Mouse (Mus musculus): Measurements from ENCODE around the gene Ifna5.
"Not testable (repeated sequence)": the region's sequence is repeated elsewhere in the genome, so short reads cannot be mapped to it uniquely, and the experiment has no call there.

The Ifna5 gene

GRCm38 (mm10) chr4:88835225-88835624 is at the start of gene Ifna5:
Ifna5 (plus strand) TSS chr4:88835525.
- not testable (repeated sequence) for DNase-seq (ENCODE audit: low read depth, low spot score)

DNA sequence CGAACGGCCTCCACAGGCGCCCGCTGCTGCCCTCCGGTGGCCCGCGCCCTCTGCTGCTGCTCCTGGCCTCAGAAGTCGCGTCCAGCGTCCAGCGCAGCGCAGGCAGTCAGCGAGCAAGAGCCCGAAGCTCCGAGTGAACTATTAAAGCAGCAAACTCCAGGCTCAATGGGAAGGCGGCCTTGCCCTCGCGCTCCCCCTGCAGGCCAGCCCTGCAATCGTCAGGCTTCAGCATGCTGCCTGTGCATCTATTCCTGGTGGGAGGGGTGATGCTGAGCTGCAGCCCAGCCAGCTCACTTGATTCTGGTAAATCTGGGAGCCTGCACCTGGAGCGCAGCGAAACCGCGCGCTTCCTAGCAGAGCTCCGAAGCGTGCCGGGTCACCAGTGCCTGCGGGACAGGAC is 46.9 kb upstream of the Ifna5 start, which contains the start of gene Gm13277:
Gene Gm13277, plus strand, starts transcription at position 231 of the 400 bp plus-strand sequence.
- not testable (repeated sequence) for DNase-seq (ENCODE audit: low read depth, low spot score)

- not testable (repeated sequence) for DNase-seq (ENCODE audit: low read depth, low spot score)
Observed at GRCm38 (mm10) chr4:88791250-88791649, 44.1 kb upstream of the Ifna5 start, which contains the start of gene Gm13278. Gm13278 (plus strand) TSS chr4:88791550.

GRCm38 (mm10) chr4:88793936-88794675 is 41.2 kb upstream of the Ifna5 start, which contains the start of gene Gm13275:
Gm13275 (plus strand) TSS chr4:88794487.
- DNase-seq (ENCODE audit: low read depth, low spot score): not testable (repeated sequence)

DNA sequence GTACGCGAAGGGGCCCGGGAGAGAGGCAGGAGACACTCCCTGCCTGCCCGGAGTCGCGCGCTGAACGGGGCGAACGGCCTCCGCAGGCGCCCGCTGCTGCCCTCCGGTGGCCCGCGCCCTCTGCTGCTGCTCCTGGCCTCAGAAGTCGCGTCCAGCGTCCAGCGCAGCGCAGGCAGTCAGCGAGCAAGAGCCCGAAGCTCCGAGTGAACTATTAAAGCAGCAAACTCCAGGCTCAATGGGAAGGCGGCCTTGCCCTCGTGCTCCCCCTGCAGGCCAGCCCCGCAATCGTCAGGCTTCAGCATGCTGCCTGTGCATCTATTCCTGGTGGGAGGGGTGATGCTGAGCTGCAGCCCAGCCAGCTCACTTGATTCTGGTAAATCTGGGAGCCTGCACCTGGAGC is 38.2 kb upstream of the Ifna5 start, which contains the start of gene Gm13279:
Gene Gm13279, plus strand, starts transcription at position 301 of the 400 bp plus-strand sequence.
- not testable (repeated sequence) for DNase-seq (ENCODE audit: low read depth, low spot score)

DNA sequence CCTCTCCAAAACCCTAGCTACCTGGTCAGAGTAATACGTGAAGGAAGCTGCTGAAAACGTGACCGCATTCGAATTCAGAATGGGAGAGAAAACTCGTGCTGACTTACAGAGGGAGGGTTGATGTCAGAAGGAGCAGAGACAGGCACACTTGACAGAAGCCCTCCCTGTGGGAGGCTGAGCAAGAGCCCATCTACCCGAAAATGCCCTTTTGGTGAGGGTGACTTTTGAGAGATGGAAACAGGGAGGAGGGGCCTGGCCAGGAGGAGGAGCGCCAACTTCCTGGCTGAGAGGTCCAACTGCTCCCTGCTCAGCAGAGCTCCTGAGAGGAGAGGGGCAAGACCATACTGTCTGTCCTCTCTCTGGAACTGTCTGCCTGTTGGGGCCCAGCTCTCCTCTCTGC is 36.0 kb upstream of the Ifna5 start, which contains the start of gene Gm13285:
Gene Gm13285, plus strand, starts transcription at position 301 of the 400 bp plus-strand sequence.
- not testable (repeated sequence) for DNase-seq (ENCODE audit: low read depth, low spot score)

- DNase-seq (ENCODE audit: low read depth, low spot score): not testable (repeated sequence)
Observed at GRCm38 (mm10) chr4:88802954-88803353, 32.4 kb upstream of the Ifna5 start, which contains the start of gene Gm13287. Gm13287 (plus strand) TSS chr4:88803254.

- DNase-seq (ENCODE audit: low read depth, low spot score): not testable (repeated sequence)
Observed at GRCm38 (mm10) chr4:88805231-88805630, 30.1 kb upstream of the Ifna5 start, which contains the start of gene Gm13288. Gm13288 (plus strand) TSS chr4:88805531.

DNA sequence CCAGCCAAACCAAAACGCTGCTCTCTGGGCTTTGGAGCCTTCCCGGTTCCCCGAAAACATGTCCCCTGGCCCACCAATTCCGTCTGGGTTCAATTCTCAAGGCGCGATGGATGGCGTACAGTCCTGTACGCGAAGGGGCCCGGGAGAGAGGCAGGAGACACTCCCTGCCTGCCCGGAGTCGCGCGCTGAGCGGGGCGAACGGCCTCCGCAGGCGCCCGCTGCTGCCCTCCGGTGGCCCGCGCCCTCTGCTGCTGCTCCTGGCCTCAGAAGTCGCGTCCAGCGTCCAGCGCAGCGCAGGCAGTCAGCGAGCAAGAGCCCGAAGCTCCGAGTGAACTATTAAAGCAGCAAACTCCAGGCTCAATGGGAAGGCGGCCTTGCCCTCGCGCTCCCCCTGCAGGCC is 29.6 kb upstream of the Ifna5 start:
- DNase-seq (ENCODE audit: low read depth, low spot score): not testable (repeated sequence)

DNA sequence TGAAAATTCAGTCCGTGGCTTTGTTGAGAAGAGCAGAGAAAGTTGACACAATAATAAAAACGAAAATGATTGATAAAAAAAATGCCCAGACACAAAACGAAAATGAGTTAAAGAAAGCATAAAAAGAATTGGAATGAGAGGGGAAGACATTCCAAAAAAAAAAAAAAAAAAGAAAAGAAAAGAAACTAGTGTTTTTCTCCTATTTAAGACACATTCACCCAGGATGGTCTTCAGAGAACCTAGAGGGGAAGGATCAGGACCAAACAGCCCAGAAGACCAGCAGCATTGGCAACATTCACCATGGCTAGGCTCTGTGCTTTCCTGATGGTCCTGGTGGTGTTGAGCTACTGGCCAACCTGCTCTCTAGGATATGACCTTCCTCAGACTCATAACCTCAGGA is 19.4 kb upstream of the Ifna5 start, which contains the start of gene Ifna7:
Gene Ifna7, plus strand, starts transcription at position 301 of the 400 bp plus-strand sequence.
- no peak for DNase-seq (ENCODE audit: low read depth, low spot score)

- DNase-seq (ENCODE audit: low read depth, low spot score): no peak
Observed at GRCm38 (mm10) chr4:88819659-88820058, 15.7 kb upstream of the Ifna5 start, which contains the start of gene Ifna11. Ifna11 (plus strand) TSS chr4:88819959.

DNA sequence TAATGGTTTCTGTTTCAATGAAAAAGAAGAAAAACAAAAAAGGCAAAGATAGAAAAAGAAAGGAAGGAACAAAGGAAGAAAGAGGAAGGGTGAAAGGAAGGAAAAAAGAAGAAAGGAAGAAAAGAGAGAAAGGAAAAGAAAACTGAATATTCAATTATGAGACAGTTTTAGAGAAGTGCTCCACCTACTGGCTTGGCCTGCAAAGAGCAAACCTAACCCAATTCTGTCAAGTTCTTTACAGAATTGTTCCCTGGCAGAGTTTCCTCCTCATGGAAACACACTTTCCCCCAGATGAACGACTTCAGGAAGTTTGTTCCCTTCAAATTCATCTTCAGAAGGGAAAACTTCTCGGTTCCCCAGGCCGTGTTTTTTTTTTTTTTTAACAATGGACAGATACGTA is 12.3 kb upstream of the Ifna5 start:
- DNase-seq (ENCODE audit: low read depth, low spot score): peak; percentile 31

- not testable (repeated sequence) for DNase-seq (ENCODE audit: low read depth, low spot score)
Observed at GRCm38 (mm10) chr4:88827116-88827515, 8.2 kb upstream of the Ifna5 start, which contains the start of gene Ifna6. Ifna6 (plus strand) TSS chr4:88827416.

GRCm38 (mm10) chr4:88830523-88830922 is 4.8 kb upstream of the Ifna5 start:
- DNase-seq (ENCODE audit: low read depth, low spot score): peak; percentile 35

DNA sequence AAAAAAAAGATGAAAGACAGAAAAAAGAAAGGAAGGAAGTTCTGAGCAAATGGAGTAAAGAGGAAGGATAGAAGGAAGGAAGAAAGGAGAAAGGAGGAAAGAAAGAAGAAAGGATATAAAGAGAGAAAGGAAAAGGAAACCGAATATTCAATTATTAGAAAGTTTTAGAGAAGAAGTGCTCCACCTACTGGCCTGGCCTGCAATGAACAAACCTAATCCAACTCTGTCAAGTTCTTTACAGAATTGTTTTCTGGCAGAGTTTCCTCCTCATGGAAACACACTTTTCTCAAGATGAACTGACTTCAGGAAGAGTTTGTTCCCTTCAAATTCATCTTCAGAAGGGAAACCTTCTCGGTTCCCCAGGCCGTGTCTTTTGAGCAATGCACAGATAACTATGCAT is 3.5 kb downstream of the Ifna5 start:
- peak; percentile 29 for DNase-seq (ENCODE audit: low read depth, low spot score)

GRCm38 (mm10) chr4:88840058-88840457 is 4.7 kb downstream of the Ifna5 start:
- no peak for DNase-seq (ENCODE audit: low read depth, low spot score)

- no peak for DNase-seq (ENCODE audit: low read depth, low spot score)
Observed at GRCm38 (mm10) chr4:88841438-88841911, 6.2 kb downstream of the Ifna5 start, which contains the start of gene Ifna4. Ifna4 (plus strand) TSS chr4:88841861.

- peak; percentile 25 for DNase-seq (ENCODE audit: low read depth, low spot score)
Observed at GRCm38 (mm10) chr4:88845334-88845733, 10.0 kb downstream of the Ifna5 start.

DNA sequence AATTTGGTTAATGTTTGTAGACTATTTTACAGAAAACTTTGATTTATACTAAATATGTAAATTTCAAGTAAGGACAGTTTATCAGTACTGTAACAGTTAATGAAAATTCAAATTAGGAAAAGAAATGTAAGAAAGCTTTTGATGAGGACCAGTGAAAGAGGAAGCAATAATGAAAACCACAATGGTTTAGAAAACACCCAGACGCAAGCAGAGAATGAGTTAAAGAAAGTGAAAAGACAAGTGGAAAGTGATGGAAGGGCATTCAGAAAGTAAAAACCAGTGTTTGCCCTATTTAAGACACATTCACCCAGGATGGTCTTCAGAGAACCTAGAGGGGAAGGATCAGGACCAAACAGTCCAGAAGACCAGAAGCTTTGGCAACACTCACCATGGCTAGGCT is 14.4 kb downstream of the Ifna5 start, which contains the start of gene Ifna1:
Gene Ifna1, plus strand, starts transcription at position 390 of the 400 bp plus-strand sequence.
- no peak for DNase-seq (ENCODE audit: low read depth, low spot score)

DNA sequence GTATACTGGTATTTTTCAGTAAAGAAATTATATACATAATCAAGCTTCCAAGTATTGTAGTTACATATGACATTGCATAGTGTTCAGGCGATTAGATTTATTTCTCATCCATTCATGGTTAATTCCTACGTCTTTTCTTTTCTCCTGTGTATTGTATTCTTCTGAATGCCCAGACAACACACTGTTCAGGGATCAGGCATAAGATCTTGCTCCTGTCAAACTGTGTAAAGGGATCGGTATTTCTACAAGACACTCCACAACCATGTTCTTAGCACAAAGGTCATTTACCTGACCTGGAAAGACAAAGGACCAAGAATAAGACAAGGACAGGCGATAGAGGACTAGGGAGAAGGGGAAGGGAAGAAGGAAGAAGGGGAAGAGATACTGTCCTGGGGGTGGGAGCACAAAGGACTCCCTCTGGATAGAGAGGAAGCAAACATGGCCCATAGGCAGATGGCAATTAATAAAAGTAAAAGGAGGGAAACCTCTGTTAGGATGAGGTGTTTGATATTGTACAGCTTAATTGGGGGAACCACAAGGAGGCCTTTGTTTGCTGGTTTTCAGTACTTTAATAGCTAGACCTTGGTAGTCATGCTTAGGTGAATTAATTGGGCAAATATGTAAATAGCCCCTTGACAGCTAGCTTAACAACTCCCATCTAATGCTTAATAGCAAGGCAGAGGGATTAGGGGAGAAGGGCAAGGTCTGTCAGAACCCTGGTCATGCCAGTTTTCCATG is 15.9 kb downstream of the Ifna5 start:
- DNase-seq (ENCODE audit: low read depth, low spot score): no peak

DNA sequence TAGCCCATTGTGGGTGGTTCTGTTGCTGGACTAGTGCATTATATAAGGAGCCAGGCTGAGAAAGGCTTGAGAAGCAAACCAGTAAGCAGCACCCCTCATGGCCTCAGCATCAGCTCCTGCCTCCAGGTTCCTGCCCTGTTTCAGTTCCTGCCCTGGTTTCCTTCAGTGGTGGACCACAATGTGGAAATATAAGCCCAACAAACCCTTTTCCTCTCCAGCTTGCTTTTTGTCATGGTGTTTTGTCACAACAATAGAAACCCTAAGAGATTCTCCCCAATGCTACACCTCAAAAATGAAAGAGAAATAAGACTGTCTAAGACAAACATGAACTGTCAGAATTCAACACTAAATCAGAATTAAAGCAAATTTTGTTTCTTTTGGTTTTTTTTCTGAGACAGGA is 23.9 kb downstream of the Ifna5 start:
- no peak for DNase-seq (ENCODE audit: low read depth, low spot score)
